22 mouse cellular contexts compared by ENCODE assay signal in genomic region chr4:102316011-102316410, GRCm38 (mm10).
DNase-seq lines count a peak whose midpoint lies in the region; ATAC-seq lines count a peak whose summit lies in the region.
"Had no signal": no experiment of that assay in that cellular context is flagged by ENCODE, and none has a peak within 500 bp of the region (broad histone marks: within the 10 kb centered on the region; RNA-seq: fewer than 3 reads in every experiment).

No protein-coding gene starts in this region.

- peak overlapping the region; percentile 31 for H3K27ac ChIP-seq in heart, embryonic 16.5 days (ENCODE audit: low read length)
- H3K27ac ChIP-seq in limb, embryonic 10.5 days: no peak overlapping the region
- H3K27ac ChIP-seq: embryonic facial prominence, embryonic 12.5 days; liver, embryonic 13.5 days; midbrain, embryonic 13.5 days; neural tube, embryonic 15.5 days had no signal

- peaks cover 13% of the 10 kb centered on the region for H3K4me1 ChIP-seq in heart, embryonic 16.5 days (ENCODE audit: control insufficient read depth, insufficient read depth, low read length)
- no peaks in the 10 kb centered on the region for H3K4me1 ChIP-seq in limb, embryonic 10.5 days
- H3K4me1 ChIP-seq: liver, embryonic 13.5 days; neural tube, embryonic 15.5 days had no signal

- intact Hi-C loops in heart, postnatal 25 days (cut with DNase I): no loop called here
- intact Hi-C loops in gastrocnemius, postnatal 36 days (cut with DNase I): no loop called here

- WGBS in heart, embryonic 16.5 days: 75% methylated on average over 2 of the region's 2 CpGs
- 97% methylated on average over 2 of the region's 2 CpGs for WGBS in limb, embryonic 10.5 days

- H3K9ac ChIP-seq in heart, embryonic 16.5 days (ENCODE audit: low read length): no peak overlapping the region
- H3K9ac ChIP-seq: embryonic facial prominence, embryonic 12.5 days; forebrain, postnatal 0 days; liver, embryonic 13.5 days; midbrain, embryonic 13.5 days; neural tube, embryonic 15.5 days had no signal

- H3K4me3 ChIP-seq in heart, embryonic 16.5 days (ENCODE audit: low read length): no peak overlapping the region
- H3K4me3 ChIP-seq in limb, embryonic 10.5 days: no peak overlapping the region
- H3K4me3 ChIP-seq: embryonic facial prominence, embryonic 12.5 days; liver, embryonic 13.5 days; midbrain, embryonic 13.5 days; myocyte; neural tube, embryonic 15.5 days had no signal

- no peak overlapping the region for H3K4me2 ChIP-seq in heart, embryonic 16.5 days (ENCODE audit: low read depth, low read length)
- H3K4me2 ChIP-seq: embryonic facial prominence, embryonic 12.5 days; liver, embryonic 13.5 days; midbrain, embryonic 13.5 days; neural tube, embryonic 15.5 days had no signal

- H3K27me3 ChIP-seq in heart, embryonic 16.5 days (ENCODE audit: control insufficient read depth, insufficient read depth, low read length): no peaks in the 10 kb centered on the region
- no peaks in the 10 kb centered on the region for H3K27me3 ChIP-seq in limb, embryonic 10.5 days (ENCODE audit: low read depth, poor library complexity, severe bottlenecking)
- H3K27me3 ChIP-seq: embryonic facial prominence, embryonic 12.5 days; liver, embryonic 13.5 days; midbrain, embryonic 13.5 days; neural tube, embryonic 15.5 days had no signal

- no peak for ATAC-seq in heart, embryonic 16.5 days (replicated peaks; ENCODE audit: extremely low read depth, insufficient read depth, low FRiP score)
- ATAC-seq: forebrain, postnatal 0 days; hindbrain, embryonic 16.5 days; intestine, postnatal 0 days; midbrain, embryonic 13.5 days had no signal

- no peaks in the 10 kb centered on the region for H3K9me3 ChIP-seq in heart, embryonic 16.5 days (replicated peaks; ENCODE audit: control insufficient read depth, low read length)
- no peaks in the 10 kb centered on the region for H3K9me3 ChIP-seq in limb, embryonic 10.5 days (replicated peaks)
- H3K9me3 ChIP-seq: embryonic facial prominence, embryonic 12.5 days; liver, embryonic 13.5 days; midbrain, embryonic 13.5 days; neural tube, embryonic 15.5 days had no signal

- no peaks in the 10 kb centered on the region for H3K36me3 ChIP-seq in heart, embryonic 16.5 days (ENCODE audit: control insufficient read depth, insufficient read depth)
- H3K36me3 ChIP-seq in limb, embryonic 10.5 days: no peaks in the 10 kb centered on the region
- H3K36me3 ChIP-seq: embryonic facial prominence, embryonic 12.5 days; liver, embryonic 13.5 days; midbrain, embryonic 13.5 days; neural tube, embryonic 15.5 days had no signal

- DNase-seq in cerebellum, adult 18-20 months: peak; percentile 41
- no peak for DNase-seq in cerebellum, postnatal 4 days (ENCODE audit: low spot score in 2 of 2)
- DNase-seq in heart, postnatal 25 days (ENCODE audit: low spot score): no peak
- peak; percentile 18 to 34 for DNase-seq in cerebellum, postnatal 36 days
- peak; percentile 55 to 87 for DNase-seq in kidney, postnatal 25 days
- no peak for DNase-seq in gastrocnemius, postnatal 36 days
- no peak for DNase-seq in limb, embryonic 10.5 days (ENCODE audit: low spot score)
- DNase-seq: adrenal gland, adult 2 months; forebrain, postnatal 0 days; heart, postnatal 4 days; left cerebral cortex, postnatal 4 days; liver, embryonic 13.5 days; retina, postnatal 1 day; right cerebral cortex, postnatal 4 days; thymus, postnatal 36 days had no signal

Comparison
In these comparisons a context has a peak if more than half of its experiments do, and no peak if none do; other contexts are left out.
1. DNase-seq: peak in cerebellum, adult 18-20 months (2 of 2), cerebellum, postnatal 36 days (2 of 2) and kidney, postnatal 25 days (2 of 2); none in cerebellum, postnatal 4 days (0 of 2), heart, postnatal 25 days (single experiment), gastrocnemius, postnatal 36 days (0 of 2) and limb, embryonic 10.5 days (single experiment).